Mouse (Mus musculus) gastrocnemius, postnatal 14 days (tissue): Measurements from ENCODE around the gene Mip. TPM values are rescaled to one million over a fixed set of nuclear protein-coding genes. Genes with fewer than 3 reads are reported as not detected.
A peak's percentile ranks its signal among the peaks of the same experiment; 100 is the strongest.
"Not testable (repeated sequence)": the region's sequence is repeated elsewhere in the genome, so short reads cannot be mapped to it uniquely, and the experiment has no call there.

Source experiments
- DNase-seq: peaks from one replicate; pipeline ENCODE4 v3.0.0; 2021; ENCODE audit warnings: mixed read lengths
- intact Hi-C: fragments of 180-260 bp; cut with DNase I; formaldehyde crosslinking; loops from one replicate; pipeline ENCODE4 v1.15.1; 2025; ENCODE audit warnings: low total_unique reads
- total RNA-seq, 2 experiments: library from RNA; stranded (reverse); gene quantifications; 2 replicates each; pipeline ENCODE4 v1.2.3; 2021

Mip gene
- total RNA-seq, 2 experiments from 2014 or later = not detected

DNA sequence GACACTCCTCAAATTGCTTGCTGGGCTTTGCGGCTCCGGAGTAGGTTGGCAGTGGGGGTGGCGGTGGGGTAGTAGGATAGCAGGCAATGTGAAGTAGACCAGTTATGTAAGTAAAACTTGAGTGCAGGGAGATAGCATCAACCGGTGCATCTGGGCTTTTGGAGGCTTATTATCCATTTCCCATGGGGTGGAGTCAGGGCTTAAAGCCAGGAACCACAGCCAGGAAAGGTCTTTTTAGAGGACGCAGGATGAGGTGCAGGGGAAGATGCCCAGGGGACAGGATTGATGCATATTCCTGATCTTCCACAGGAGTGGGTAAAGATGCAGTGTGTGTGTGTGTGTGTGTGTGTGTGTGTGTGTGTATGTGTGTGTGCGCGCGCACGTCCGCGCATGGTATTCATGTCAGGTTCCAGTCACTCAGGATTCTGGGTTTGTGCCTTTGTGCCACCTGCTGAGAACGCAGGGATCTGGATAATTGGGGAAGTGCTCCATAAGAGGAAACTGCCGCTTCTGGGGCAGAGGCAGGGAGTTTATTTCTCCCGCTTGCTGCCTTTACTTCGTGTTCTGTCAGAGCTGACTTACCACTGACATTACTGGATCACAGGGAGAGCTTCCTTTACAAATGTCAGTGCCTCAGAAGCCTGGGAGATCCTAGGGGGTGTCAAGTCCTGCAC lies 12.3 kb downstream of the Mip start:
- peak; percentile 31 for DNase-seq
- intact Hi-C loops = no loop called here

DNA sequence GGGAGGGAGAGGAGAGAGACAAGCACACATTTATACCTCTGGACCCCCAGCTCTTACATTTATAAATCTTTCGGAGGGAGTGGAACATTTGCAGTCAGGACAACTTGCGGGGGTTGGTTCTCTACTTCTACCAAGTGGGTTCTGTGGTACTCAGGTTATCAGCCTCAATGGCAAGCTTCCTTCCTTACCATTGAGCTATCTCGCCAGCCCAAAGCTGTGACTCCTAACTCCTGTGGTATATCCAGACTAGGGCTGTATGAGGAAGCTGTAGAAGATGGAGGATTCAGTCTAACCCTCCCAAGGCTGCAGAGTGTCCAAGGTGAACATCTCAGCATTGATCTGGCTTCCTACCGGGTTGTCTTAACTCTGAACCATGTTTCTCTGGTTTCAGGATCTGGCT lies 13.5 kb downstream of the Mip start:
- intact Hi-C loops = no loop called here
- DNase-seq = no peak

DNA sequence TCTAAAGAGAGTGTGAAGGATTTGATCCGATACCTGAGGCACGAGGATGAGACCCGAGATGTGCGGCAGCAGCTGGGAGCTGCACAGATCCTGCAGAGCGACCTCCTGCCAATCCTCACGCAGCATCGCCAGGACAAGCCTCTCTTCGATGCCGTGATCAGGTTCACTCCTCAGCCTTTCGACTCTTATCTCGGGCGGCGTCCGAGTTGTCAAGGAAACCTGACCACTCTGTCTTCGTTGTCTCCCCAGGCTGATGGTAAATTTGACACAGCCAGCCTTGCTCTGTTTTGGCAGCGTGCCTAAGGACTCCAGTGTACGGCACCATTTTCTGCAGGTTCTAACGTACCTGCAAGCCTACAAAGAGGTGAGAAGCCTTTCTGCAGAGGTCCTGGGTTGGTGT lies 14.5 kb downstream of the Mip start:
- intact Hi-C loops = no loop called here
- DNase-seq = no peak

DNA sequence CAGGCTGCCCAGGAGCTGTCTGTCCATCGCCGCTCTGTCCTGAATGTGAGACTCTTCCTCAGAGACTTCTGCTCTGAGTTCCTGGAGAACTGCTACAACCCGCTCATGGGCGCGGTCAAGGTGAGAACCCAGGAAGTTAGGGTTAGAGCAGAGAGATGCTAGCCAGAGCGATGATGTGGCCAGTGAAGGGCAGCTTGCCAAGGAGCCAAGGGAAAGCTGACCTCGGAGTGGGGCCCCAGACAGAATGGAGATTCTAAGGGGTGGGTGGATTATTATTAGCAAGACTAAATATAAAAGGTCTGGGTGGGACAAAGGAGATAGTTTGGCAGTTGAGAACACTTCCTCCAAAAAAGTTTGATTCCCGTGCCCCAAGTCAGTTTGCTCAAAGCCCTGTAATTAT lies 17.6 kb downstream of the Mip start:
- DNase-seq = no peak
- intact Hi-C loops = no loop called here

DNA sequence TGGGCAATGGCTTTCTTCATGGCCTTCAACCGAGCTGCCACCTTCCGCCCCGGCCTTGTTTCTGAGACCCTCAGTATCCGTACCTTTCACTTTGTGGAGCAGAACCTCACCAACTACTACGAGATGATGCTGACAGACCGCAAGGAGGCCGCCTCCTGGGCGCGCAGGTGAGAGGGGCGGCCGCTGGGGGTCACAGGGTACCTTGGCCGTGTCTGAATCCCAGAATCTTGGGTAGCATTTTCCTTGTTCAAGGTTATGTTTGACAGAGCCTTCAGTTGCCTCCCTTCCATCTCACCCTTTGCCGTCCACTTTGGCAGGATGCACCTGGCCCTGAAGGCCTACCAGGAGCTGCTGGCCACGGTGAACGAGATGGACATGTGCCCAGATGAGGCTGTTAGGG lies 18.5 kb downstream of the Mip start:
- DNase-seq = no peak
- intact Hi-C loops = no loop called here

DNA sequence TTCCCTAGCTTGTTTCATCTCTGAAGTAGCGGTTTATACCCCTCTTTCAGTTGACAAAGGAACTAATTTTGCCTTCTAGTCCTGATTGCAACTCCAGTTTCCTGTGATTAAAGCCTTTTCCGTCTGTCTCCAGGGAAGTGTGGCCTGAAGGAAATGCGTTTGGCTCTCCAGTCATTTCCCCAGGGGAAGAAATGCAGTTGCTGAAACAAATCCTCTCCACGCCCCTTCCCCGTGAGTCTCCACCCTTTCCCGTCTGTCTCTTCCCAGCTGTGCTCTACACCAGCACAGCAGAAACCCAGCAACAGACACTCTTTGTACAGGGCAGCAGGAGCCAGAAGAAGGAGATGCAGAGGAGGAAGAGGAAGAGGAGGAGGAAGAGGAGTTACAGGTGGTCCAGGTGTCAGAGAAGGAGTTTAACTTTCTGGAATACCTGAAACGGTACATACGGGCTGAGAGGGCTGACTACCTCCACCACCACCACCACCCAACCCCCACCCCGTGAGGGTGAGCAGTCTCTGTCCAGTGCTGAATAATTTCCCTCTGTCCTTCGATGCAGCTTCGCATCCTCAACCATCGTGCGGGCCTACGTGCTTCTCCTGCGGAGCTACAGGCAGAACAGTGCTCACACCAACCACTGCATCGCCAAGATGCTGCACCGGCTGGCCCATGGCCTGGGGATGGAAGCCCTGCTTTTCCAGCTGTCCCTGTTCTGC lies 21.5 kb downstream of the Mip start:
- intact Hi-C loops = no loop called here
- DNase-seq = peak; percentile 65

DNA sequence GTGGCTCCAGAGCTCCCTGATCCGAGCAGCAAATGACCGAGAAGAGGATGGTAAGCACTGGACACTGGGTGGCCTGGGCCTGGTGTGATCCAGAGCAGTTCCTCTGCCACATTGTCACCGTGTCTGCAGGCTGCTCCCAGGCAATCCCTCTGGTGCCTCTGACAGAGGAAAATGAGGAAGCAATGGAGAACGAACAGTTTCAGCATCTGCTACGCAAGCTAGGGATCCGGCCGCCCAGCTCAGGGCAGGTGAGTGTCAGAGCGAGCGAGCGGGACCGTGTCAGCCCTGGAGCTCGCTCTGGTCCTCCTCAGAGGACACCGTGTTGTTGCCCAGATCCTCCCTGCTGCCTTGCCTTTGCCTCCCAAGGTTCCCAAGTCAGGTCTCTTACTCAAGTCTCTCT lies 24.9 kb downstream of the Mip start:
- intact Hi-C loops = no loop called here
- DNase-seq = no peak

DNA sequence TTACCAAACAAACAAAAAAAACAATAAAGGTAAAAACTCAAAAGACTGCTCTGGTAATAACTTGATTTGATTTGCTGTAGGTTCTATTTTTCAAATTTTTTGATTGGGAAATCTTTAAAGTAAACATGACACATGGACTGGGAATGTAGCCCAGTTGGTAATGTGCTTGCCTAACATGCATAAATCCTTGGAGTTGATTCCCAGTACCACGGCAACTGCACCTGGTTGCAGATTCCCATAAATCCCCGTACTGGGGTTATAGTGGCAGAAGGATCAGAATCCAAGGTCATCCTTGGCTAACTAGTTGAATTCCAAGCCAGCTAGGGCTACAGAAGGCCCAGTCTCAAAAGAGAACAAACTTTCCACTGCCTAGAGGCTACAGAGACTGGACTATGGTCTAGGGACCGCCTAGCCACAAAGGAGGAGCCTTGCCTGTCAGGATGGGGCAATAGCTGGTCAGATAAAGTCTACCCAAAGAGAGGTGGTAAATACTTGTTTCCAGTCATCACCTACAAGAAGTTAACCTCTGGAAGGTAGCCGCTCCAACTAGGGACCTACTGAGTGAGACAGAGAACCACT lies 28.1 kb downstream of the Mip start, which contains the start of gene Apon:
Apon (plus strand) TSS at position 420 of the 579 bp plus-strand sequence.
- intact Hi-C loops = no loop called here
- DNase-seq = no peak

DNA sequence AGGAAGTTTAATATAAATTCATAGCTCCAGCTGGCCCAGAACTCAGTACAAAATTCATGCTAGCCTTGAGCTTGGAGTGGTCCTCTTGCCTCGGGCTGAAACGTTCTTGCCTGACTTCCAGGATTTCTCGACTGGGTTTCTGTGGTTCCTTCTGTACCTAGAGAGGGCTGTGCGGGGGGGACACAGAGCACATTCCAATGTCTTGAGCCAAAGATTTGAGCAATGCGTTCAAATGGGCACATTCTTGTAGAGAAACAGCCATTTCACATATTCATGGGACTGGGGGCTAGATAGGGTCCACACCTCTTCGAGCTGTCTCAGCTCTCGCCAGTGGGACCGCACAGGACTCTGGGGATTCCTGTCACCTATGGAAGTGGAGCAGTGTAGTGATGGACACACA lies 30.3 kb downstream of the Mip start:
- DNase-seq = no peak
- intact Hi-C loops = no loop called here

DNA sequence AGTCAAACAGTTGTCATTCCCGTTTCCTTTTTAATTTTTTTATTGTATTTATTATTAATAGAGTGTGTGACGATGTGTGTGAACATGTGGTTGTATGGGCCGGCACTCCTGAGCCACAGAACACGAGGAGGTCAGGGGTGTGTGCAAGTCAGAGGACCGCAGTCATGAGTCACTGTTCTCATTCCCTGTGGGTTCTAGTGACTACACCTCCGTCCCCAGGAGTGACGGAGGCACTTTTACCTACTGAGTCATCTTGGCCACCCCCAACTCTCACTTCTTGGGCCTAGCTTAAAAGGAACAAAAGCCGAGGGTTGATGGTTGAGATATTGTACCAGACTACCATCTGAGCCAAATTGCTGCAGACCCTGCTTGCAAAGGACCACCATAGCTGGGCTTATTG lies 30.7 kb downstream of the Mip start:
- intact Hi-C loops = no loop called here
- no peak for DNase-seq

DNA sequence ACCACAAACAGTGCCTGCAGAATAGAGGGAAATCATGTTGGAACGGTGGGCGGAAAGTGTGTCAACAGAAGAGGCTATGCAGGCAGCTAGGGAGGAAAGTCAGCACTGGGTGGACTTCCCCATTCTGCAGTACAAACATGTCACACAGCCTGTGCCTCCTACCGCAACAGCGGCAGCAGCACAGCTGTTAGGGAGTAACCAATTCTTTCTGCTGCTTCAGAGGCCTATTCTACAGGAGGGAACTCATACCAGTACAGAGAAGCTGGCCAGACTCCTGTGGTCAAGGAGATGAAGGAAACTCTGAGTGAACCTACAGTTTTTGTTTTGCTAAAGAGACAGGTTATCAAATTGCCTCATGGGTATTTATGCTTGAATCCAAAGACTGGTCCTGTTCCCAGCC lies 33.3 kb downstream of the Mip start:
- DNase-seq = no peak
- intact Hi-C loops = no loop called here

DNA sequence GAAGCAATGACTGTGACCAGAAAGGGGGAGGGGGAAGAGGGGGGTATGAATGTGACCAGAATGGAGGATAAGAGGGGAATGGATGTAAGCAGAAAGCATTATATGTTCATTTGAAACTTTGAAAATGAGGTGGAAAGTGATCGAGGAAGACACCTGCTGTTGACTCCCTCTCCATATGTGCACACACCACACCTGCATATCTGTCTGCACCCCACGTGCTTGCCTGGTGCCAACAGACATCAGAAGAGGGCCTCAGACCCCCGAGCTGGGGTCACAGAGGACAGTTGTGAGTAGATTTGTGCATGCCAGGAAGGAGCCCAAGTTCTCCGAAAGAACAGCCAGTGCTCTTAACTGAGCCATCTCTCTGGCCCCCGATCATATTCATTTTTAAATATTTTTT lies 34.3 kb downstream of the Mip start:
- intact Hi-C loops = no loop called here
- no peak for DNase-seq

DNA sequence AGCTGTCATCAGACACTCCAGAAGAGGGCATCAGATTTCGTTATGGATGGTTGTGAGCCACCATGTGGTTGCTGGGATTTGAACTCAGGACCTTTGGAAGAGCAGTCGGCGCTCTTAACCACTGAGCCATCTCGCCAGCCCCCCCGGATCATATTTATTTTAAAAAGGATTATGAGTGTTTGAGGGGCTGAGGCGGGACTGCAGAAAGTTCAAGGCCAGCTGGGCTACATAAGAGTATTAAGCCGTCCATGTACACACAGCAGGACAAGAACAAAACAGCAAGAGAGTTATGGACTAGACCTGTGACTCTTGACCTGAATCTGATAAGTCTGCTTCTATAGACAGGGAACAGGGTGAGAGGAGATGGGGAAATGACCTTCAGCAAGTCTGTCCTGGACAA lies 34.7 kb downstream of the Mip start:
- DNase-seq, intact Hi-C loops: not testable (repeated sequence)

DNA sequence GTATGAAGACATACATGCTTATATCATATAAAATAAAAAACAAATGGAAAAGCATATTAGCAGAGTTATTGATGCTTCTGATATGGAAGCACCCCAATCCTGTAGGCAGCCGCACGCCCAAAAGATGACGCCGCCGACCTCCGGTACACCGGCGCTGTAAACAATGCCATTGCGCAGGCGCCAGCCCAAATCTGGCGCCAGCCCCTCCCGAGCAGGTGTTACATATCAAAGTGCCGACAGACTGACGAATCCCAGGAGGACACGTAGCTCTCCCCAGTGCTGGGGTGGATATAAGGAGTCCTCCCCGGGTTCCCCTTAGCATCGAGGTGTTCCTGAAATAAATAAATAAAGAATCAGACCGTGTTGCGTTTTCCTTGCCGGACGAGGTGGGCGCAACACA lies 36.7 kb downstream of the Mip start:
- intact Hi-C loops = no loop called here

DNA sequence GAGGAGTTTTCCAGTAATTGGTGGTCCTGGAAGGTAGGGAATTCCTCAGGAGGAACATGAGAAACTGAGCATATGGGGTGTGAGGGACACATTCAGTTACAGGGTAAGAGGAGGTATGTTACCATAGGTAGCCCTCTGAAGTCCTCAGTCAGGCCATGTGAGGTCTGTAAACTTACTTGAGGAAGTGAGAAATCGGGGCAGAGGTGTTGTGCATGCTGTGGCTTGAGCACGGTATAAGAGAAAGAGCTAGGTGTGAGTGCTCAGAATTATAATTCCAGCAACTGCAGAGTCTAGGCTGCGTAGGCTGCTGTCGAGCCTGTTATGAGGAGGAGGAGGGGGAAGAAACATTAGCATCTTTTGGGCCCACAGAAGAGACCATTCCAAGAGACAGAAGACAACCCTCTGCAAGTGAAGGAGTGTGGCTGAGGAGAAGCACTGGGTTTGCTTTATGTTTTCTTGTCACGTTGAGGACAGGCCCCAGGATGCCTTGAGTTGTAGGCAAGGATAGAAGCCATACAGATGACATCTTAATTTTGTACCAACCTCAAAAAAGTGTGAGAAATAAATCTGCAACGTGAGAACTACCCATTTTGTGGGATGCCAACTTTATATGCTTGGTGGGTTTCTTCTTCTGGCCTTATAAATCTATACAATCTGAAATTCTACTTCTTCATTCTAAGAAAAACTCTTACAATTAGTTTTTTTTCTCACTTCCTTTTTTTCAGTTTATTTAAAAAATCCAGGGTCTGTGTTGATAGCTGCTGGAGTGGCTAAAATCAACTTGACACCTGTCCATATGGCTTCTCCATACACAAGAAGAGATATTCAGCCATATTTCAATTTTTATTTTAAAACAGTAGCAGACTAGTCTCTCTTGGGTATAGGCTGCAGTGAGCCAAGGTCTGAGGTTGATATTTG lies 38.0 kb downstream of the Mip start:
- no peak for DNase-seq
- intact Hi-C loops = no loop called here

More for the DNA sequence above, 36.7 kb downstream of the Mip start:
- no peak for DNase-seq

DNA sequence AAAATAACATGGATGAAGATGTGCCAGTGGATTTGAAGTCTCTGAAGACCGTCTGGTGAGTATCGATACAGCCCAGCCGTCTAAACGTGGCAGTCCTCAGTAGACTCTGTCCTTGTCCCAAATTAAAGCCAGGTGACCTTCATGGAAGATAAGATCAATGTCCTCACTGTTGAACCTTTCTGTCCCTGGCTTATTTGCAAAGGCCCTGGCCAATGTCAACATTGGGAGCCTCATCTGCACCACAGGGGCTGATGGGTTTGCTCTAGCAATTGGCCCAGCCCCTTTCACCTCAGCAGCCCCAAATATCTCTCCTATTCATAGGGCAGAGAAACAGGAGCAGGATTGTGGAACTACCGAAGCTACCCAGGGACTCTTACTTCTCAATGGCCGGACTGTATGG lies 42.7 kb downstream of the Mip start, which contains the start of gene Apof:
Apof (plus strand) TSS at position 301 of the 400 bp plus-strand sequence.
- intact Hi-C loops = no loop called here
- DNase-seq = no peak

DNA sequence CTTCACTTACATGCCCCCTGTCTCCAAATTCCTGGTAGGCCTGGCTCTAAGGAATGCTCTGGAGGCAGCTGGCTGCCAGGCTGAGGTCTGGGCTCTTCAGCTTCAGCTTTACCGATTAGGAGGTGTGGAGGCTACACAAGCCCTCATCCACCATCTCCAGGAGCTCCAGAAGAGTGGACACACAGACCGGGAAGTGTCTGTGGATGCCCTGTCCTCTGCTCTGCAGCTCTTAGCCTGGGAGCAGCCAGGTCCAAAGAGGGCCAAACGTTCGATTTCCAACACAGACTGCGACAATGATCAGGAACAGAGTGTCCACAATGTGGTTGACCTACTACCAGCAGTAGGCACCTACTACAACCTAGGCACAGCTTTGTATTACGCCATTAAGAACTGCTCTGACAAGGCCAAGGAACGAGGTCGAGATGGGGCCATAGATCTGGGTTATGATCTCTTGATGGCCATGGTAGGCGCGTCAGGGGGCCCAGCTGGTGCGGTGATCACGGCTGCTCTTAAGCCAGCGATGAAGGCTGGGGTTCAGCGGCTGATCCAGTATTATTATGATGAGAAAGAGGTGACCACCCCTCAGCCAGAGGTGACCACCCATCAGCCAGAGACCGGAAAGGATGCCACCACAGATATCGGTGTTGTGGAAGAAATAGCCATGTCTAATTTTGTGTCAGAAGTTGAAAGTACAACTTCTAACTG lies 43.7 kb downstream of the Mip start:
- intact Hi-C loops = no loop called here
- no peak for DNase-seq

DNA sequence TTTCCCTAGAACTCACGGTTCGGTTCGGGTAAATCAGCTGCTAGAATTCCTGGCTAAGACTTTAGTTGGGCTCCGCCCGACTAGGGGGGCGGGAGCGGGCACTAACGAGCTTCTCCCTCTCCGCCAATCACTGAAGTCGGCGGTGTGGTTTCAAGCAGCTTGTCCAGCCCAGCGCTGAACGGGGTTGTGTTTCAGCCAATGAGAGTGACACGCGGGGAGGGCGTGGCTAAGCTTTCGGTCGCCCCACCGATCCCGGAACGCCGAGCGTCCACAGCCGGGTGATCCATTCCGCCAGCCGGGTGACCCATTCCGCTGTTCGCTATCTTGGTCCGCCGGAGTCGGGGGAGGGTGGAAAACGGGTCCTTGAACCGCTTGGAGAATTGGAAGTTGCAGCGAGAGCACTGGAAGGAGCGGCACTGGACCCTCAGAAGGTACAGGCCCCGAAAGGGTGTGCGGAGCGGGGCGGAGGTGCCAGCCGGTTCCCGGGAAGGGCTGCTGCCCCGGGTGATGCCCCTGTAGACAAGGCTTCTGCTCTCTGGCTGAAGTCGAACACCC lies 44.7 kb downstream of the Mip start, which contains the start of gene Stat2:
Stat2 (plus strand) TSS at position 273 of the 555 bp plus-strand sequence.
- intact Hi-C loops = no loop called here

DNA sequence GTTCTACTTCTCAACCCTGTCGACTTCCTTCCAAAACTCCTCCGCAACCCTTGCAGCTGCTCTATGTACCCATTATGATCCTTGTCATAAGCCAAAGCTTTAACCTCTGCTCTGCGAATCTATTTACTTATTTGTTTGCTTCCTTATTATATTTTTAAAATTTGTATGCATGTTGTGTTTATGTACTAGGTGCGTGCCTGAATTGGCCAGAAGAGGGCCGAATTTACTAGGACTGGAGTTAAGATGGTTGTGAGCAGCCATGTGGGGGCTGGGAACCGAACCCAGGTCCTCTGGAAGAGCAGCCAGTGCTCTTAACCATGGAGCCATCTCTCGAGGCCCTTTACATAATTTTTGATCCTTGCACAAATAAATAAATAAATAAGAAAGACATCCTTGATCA lies 45.2 kb downstream of the Mip start:
- intact Hi-C loops = no loop called here
- DNase-seq = no peak

More for the DNA sequence above, 44.7 kb downstream of the Mip start, which contains the start of gene Stat2:
- peak; percentile 98 for DNase-seq
